Mouse (Mus musculus): Measurements from ENCODE around the gene Tlx3. TPM values are rescaled to one million over a fixed set of nuclear protein-coding genes. Genes with fewer than 3 reads are reported as not detected.

Tlx3 gene
- polyA plus RNA-seq, 1 experiment from 2014 or later: 0.18 TPM

DNA sequence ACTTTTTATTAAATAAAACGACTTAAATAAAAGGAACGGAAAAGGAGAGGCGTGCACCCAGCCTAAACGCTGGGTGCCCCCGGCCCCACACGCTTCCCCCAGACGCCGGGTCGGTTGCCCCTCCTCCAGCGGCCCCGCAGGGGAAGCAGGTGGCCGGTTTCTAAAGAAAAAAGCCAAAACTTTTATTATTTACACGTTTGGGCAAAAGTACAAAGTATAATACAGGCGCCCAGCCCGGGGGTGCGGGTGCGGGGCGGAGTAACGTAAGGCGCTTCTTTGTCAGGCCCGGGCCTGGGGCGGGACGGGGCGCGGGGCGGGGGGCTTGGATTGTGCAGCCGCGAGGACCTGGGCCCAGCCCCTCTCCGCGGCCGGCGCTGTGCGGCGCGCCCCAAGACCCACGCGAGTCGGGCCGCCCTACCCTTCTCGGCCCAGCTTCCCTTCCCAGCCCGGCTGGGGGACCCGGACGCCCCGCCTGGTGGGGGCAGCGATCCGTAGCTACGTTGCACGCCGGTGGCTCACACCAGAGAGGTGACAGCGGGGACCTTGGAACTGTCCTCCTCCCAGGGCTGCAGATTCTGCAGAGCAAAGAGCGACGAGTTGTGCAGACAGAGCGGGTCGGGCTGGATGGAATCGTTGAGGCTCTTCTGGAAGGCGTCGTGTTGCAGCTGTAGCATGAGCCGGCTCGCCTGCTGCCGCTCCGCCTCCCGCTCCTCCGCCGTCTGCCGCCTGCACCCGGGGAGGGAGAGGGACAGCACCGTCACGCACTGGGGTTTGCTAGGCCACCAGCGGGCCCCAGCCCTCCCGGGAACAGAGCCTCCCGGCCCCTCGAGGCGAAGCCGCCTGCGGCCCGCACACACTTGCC lies 2.4 kb downstream of the Tlx3 start:
- Histone ChIP-seq H3K36me3 (ENCODE audit: control insufficient read depth, insufficient read depth, low read length) (no peaks in the 10 kb centered on the region), H3K27me3 (ENCODE audit: control insufficient read depth, insufficient read depth, low read length) (peaks cover 99% of the 10 kb centered on the region), H3K9me3 (ENCODE audit: control insufficient read depth, low read length) (peaks cover 14% of the 10 kb centered on the region), H3K4me2 (ENCODE audit: low read length) (peak overlapping the region; percentile 57), H3K4me1 (ENCODE audit: control insufficient read depth in 2 of 2, insufficient read depth in 2 of 2, low read length in 2 of 2) (peaks cover 0 to 23% of the 10 kb centered on the region in 2 experiments; a peak in 3 of 4 replicates), H3K4me3 (ENCODE audit: control insufficient read depth in 1 of 2, insufficient read depth in 1 of 2, low read depth in 1 of 2, low read length in 2 of 2) (peak overlapping the region; percentile 15 to 34; a peak in 3 of 4 replicates), H3K27ac (replicated peaks in 1 of 2; ENCODE audit: control insufficient read depth in 1 of 2, insufficient read depth in 1 of 2, low read depth in 2 of 2, low read length in 2 of 2) (no peak overlapping the region), H3K9ac (ENCODE audit: low read length) (no peak overlapping the region)
- WGBS: under 1% methylated on average over 62 of the region's 76 CpGs
- ATAC-seq (ENCODE audit: insufficient number of reproducible peaks, insufficient read depth, low FRiP score, low read depth): 0 out of 2 replicates have a peak, but pooled peaks have one; percentile 10

DNA sequence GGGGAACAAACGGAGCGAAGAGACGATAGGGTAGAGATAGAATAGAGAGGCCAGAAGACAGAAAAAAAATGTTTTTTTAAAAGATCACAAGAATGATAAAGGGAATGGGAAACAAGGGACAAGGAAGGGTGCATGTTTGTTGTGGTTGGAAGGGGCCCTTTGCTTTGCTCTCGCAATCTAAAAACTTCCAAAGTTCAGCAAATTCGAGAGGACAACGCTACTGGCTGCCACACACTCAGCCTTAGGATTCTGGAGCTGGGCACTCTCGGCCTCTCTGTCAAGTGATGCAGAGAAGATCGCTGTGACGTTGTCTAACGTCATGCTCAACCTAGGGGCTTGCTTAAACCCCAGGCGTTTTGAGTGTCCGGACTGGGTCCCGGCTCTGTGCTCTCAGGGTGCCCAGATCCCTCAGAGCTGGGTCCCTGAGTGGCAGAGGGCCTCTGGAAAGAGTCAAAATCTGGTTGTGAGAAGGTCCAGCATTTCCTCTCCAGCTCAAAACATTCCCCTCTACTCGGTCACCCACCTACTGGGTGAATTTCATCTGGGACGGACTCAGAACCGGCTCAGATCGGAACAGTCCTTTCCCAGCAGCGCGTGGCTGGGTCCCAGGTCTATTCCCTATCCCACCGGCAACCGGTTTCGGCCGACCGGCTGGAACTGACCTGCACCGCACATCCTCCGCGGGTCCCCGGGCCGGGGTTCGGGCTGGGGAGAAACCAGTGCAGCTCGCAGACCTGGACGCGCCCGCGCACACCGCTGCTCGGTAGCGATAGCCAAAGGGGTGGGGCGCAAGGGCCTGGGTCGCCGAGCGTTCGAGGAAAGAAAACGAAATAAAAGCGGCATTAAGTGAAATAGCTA lies 3.3 kb downstream of the Tlx3 start:
- no peak overlapping the region for H3K27ac ChIP-seq (replicated peaks in 1 of 2; ENCODE audit: control insufficient read depth in 1 of 2, insufficient read depth in 1 of 2, low read depth in 2 of 2, low read length in 2 of 2)
- peak overlapping the region in 1 of 2 experiments; percentile 34; a peak in 2 of 4 replicates for H3K4me3 ChIP-seq (ENCODE audit: control insufficient read depth in 1 of 2, insufficient read depth in 1 of 2, low read depth in 1 of 2, low read length in 2 of 2)
- H3K27me3 ChIP-seq (ENCODE audit: control insufficient read depth, insufficient read depth, low read length): peaks cover 99% of the 10 kb centered on the region
- no peaks in the 10 kb centered on the region for H3K36me3 ChIP-seq (ENCODE audit: control insufficient read depth, insufficient read depth, low read length)
- H3K9ac ChIP-seq (ENCODE audit: low read length): no peak overlapping the region
- WGBS: 2% methylated on average over 45 of the region's 45 CpGs
- H3K4me2 ChIP-seq (ENCODE audit: low read length): peak overlapping the region; percentile 57
- no peak for ATAC-seq (ENCODE audit: insufficient number of reproducible peaks, insufficient read depth, low FRiP score, low read depth)
- H3K4me1 ChIP-seq (ENCODE audit: control insufficient read depth in 2 of 2, insufficient read depth in 2 of 2, low read length in 2 of 2): peaks cover 0 to 23% of the 10 kb centered on the region in 2 experiments; a peak in 3 of 4 replicates
- peaks cover 14% of the 10 kb centered on the region for H3K9me3 ChIP-seq (ENCODE audit: control insufficient read depth, low read length)

DNA sequence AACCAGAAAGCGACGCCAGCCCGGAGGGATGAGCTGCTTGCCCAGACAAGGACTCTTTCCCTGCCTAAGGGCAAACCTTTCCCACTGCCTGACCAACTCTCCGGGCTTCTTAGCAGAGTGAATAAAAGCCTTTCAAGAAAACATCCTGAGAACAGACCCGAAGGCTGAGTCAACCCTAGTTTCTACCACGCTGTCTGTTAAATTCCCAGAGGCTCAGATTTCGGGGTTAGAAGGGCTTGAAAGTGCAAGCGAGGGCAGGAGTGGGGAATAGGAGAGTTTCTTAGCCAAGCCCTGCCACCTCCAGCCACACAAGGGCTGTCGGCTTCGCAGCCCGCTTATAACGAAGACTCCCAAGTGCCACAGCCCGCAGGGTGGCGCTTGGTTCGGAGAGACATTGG lies 4.3 kb downstream of the Tlx3 start:
- no peak for ATAC-seq (ENCODE audit: insufficient number of reproducible peaks, insufficient read depth, low FRiP score, low read depth)
- no peaks in the 10 kb centered on the region for H3K36me3 ChIP-seq (ENCODE audit: control insufficient read depth, insufficient read depth, low read length)

DNA sequence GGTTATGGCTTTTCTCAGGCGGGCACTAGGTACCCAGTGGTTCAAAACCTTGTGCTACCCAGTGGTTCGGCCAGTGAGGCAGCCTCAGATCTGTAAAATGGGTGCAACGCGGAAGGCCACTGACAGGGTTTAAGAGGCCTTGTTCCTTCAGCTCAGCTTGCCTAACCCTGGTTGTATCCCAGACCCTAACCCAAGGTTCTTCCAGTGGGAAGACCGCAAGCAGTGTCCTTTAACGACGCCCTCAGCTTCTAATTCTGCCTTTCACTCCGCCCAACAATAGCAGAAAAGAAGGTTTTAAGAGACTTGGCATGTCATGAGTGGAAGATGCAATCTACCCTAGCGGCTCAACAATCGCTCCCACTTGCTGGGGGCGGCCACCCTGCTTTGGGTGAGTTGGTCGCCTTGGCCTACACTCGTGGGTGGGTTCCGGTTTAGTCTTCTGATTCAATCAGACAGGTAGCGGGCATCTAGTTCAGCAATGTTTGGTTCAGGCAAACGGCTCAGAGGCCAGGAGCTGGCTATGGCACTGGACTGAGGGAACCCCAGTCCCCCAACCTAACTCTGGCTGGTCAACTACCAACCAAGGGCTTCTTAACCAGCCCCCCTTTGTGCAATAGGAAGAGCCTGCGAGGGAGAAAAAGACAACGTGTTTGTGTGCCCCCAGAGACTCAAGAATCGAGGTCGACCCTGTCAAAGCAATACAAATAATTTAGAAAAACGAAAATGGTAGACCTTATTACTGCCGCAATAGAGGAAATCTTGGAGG lies 4.9 kb downstream of the Tlx3 start:
- no peak overlapping the region for H3K4me3 ChIP-seq (ENCODE audit: control insufficient read depth in 1 of 2, insufficient read depth in 1 of 2, low read depth in 1 of 2, low read length in 2 of 2)
- H3K4me1 ChIP-seq (ENCODE audit: control insufficient read depth in 2 of 2, insufficient read depth in 2 of 2, low read length in 2 of 2): peaks cover 0 to 22% of the 10 kb centered on the region in 2 experiments; a peak in 3 of 4 replicates
- H3K4me2 ChIP-seq (ENCODE audit: low read length): no peak overlapping the region
- H3K9me3 ChIP-seq (ENCODE audit: control insufficient read depth, low read length): peaks cover 14% of the 10 kb centered on the region
- ATAC-seq (ENCODE audit: insufficient number of reproducible peaks, insufficient read depth, low FRiP score, low read depth): no peak
- H3K27ac ChIP-seq (replicated peaks in 1 of 2; ENCODE audit: control insufficient read depth in 1 of 2, insufficient read depth in 1 of 2, low read depth in 2 of 2, low read length in 2 of 2): no peak overlapping the region
- peaks cover 95% of the 10 kb centered on the region for H3K27me3 ChIP-seq (ENCODE audit: control insufficient read depth, insufficient read depth, low read length)
- no peaks in the 10 kb centered on the region for H3K36me3 ChIP-seq (ENCODE audit: control insufficient read depth, insufficient read depth, low read length)
- 28% methylated on average over 22 of the region's 22 CpGs for WGBS
- no peak overlapping the region for H3K9ac ChIP-seq (ENCODE audit: low read length)

More for the DNA sequence above, 4.3 kb downstream of the Tlx3 start:
- no peak overlapping the region for H3K27ac ChIP-seq (replicated peaks in 1 of 2; ENCODE audit: control insufficient read depth in 1 of 2, insufficient read depth in 1 of 2, low read depth in 2 of 2, low read length in 2 of 2)
- no peak overlapping the region for H3K9ac ChIP-seq (ENCODE audit: low read length)
- H3K4me3 ChIP-seq (ENCODE audit: control insufficient read depth in 1 of 2, insufficient read depth in 1 of 2, low read depth in 1 of 2, low read length in 2 of 2): no peak overlapping the region
- peaks cover 0 to 23% of the 10 kb centered on the region in 2 experiments; a peak in 3 of 4 replicates for H3K4me1 ChIP-seq (ENCODE audit: control insufficient read depth in 2 of 2, insufficient read depth in 2 of 2, low read length in 2 of 2)
- peaks cover 95% of the 10 kb centered on the region for H3K27me3 ChIP-seq (ENCODE audit: control insufficient read depth, insufficient read depth, low read length)
- H3K4me2 ChIP-seq (ENCODE audit: low read length): no peak overlapping the region
- peaks cover 14% of the 10 kb centered on the region for H3K9me3 ChIP-seq (ENCODE audit: control insufficient read depth, low read length)
- WGBS: 6% methylated on average over 15 of the region's 15 CpGs

DNA sequence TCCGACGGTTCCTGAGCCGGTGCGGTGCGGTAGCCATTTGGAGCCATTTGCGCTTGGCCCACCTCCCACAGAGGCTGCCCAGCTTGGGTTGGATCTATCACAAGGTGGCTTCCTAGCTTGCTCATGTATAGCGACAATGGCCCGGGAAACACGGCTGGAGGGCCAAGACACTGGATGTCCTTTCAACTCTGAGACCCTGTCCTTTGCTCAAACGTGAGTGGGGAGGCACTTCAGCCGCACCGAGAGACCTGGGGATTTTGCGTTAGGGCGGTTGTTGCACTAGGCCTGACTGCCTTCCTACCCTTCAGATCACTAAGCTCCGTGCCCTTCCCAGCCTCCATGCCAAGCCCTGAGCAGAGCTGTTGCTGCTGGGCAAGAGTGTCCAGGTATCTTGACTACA lies 5.7 kb downstream of the Tlx3 start:
- Histone ChIP-seq H3K4me1 (ENCODE audit: control insufficient read depth in 2 of 2, insufficient read depth in 2 of 2, low read length in 2 of 2) (peaks cover 0 to 16% of the 10 kb centered on the region in 2 experiments; a peak in 2 of 4 replicates), H3K4me3 (ENCODE audit: control insufficient read depth in 1 of 2, insufficient read depth in 1 of 2, low read depth in 1 of 2, low read length in 2 of 2) (no peak overlapping the region), H3K4me2 (ENCODE audit: low read length) (no peak overlapping the region), H3K9me3 (ENCODE audit: control insufficient read depth, low read length) (peaks cover 14% of the 10 kb centered on the region), H3K27ac (replicated peaks in 1 of 2; ENCODE audit: control insufficient read depth in 1 of 2, insufficient read depth in 1 of 2, low read depth in 2 of 2, low read length in 2 of 2) (no peak overlapping the region), H3K27me3 (ENCODE audit: control insufficient read depth, insufficient read depth, low read length) (peaks cover 96% of the 10 kb centered on the region), H3K36me3 (ENCODE audit: control insufficient read depth, insufficient read depth, low read length) (no peaks in the 10 kb centered on the region), H3K9ac (ENCODE audit: low read length) (no peak overlapping the region)
- WGBS: 24% methylated on average over 15 of the region's 15 CpGs
- ATAC-seq (ENCODE audit: insufficient number of reproducible peaks, insufficient read depth, low FRiP score, low read depth): no peak

GRCm38 (mm10) chr11:33197133-33197514 lies 6.3 kb downstream of the Tlx3 start:
- peaks cover 96% of the 10 kb centered on the region for H3K27me3 ChIP-seq (ENCODE audit: control insufficient read depth, insufficient read depth, low read length)
- no peak for ATAC-seq (ENCODE audit: insufficient number of reproducible peaks, insufficient read depth, low FRiP score, low read depth)
- no peak overlapping the region for H3K27ac ChIP-seq (replicated peaks in 1 of 2; ENCODE audit: control insufficient read depth in 1 of 2, insufficient read depth in 1 of 2, low read depth in 2 of 2, low read length in 2 of 2)
- H3K4me1 ChIP-seq (ENCODE audit: control insufficient read depth in 2 of 2, insufficient read depth in 2 of 2, low read length in 2 of 2): peaks cover 0 to 16% of the 10 kb centered on the region in 2 experiments; a peak in 2 of 4 replicates
- WGBS: 36% methylated on average over 13 of the region's 13 CpGs
- H3K36me3 ChIP-seq (ENCODE audit: control insufficient read depth, insufficient read depth, low read length): no peaks in the 10 kb centered on the region
- H3K4me3 ChIP-seq (ENCODE audit: control insufficient read depth in 1 of 2, insufficient read depth in 1 of 2, low read depth in 1 of 2, low read length in 2 of 2): no peak overlapping the region
- H3K4me2 ChIP-seq (ENCODE audit: low read length): no peak overlapping the region
- H3K9ac ChIP-seq (ENCODE audit: low read length): no peak overlapping the region
- peaks cover 14% of the 10 kb centered on the region for H3K9me3 ChIP-seq (ENCODE audit: control insufficient read depth, low read length)

Measured in heart, embryonic 14.5 days (tissue).